Mouse (Mus musculus) bone marrow, adult 2 months (tissue): ENCODE measurements around the gene Ttll12.

Experiments
- CTCF ChIP-seq: fragments of 200-500 bp; IDR thresholded peaks from 2 replicates; pipeline ENCODE4 v1.5.1; 2011; ENCODE audit warnings: low read length, control low read depth; ENCODE audit not compliant: control insufficient read depth, insufficient read depth
- POLR2A ChIP-seq: fragments of 200-500 bp; IDR thresholded peaks from 2 replicates; pipeline ENCODE4 v1.6.1; 2011; ENCODE audit warnings: low read depth, mild to moderate bottlenecking, control low read depth, low read length, borderline replicate concordance; ENCODE audit not compliant: control insufficient read depth

DNA sequence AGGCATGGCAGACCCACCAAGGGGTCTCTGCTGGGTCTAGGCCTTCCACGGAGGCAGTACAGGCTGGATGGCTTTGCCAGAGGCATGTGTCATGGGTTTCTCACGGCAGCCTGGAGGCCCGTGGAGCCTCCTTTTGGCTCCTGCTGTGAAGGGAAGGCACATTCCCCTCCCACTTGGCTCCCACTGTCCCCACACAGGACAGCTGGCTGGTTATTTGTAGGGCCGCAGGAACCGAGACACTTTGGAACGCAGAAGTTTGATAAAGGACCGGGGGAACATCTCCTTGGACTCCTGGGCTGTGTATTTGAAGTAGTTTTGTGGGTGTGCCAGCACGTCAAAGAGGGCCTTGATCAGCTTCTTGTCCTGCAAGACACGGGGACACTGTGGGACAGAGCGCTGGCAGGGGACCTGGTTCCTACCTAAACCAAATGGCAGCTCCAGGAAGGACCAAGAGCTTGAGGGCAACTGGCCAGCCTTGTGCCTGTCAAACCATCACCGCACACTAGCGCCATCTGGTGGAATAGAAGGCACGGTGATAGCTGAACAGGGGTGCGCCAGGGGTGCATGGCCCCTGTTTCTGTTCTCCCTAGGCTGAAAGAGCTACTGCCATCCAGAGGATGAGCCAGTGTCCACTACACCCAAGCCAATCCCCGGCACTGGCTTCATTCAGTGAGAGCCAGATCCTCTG, 12.3 kb upstream of the Ttll12 start:
- TF ChIP-seq CTCF (peak; percentile 96), POLR2A (no peak)
